ENCODE assay signal across 18 mouse cellular contexts in genomic region chr11:48249315-48249714, GRCm38 (mm10).
DNase-seq lines count a peak whose midpoint lies in the region; ATAC-seq and TF ChIP-seq lines count a peak whose summit lies in the region.
"Had no signal": no experiment of that assay in that cellular context is flagged by ENCODE, and none has a peak within 500 bp of the region (broad histone marks: within the 10 kb centered on the region; RNA-seq: fewer than 3 reads in every experiment).

No protein-coding gene starts in this region.

- no peak overlapping the region for H3K4me3 ChIP-seq in gastrocnemius, adult 2 months
- H3K4me3 ChIP-seq in lung, embryonic 14.5 days (ENCODE audit: low read depth, low read length) = no peak overlapping the region
- H3K4me3 ChIP-seq in lung, adult 2 months (replicated peaks; ENCODE audit: extremely low read depth, low read depth, low read length) = no peak overlapping the region
- no peak overlapping the region for H3K4me3 ChIP-seq in left cerebral cortex, adult 2 months
- H3K4me3 ChIP-seq: forebrain, embryonic 12.5 days; hindbrain, embryonic 12.5 days; layer of hippocampus, adult 2 months; limb, embryonic 10.5 days had no signal

- H3K4me1 ChIP-seq in lung, embryonic 14.5 days (ENCODE audit: insufficient read depth) = no peaks in the 10 kb centered on the region
- no peaks in the 10 kb centered on the region; the same call in none of the 2 replicates for H3K4me1 ChIP-seq in lung, adult 2 months (ENCODE audit: control insufficient read depth, insufficient read depth, low read length)
- H3K4me1 ChIP-seq: forebrain, embryonic 12.5 days; hindbrain, embryonic 12.5 days; limb, embryonic 10.5 days had no signal

- intact Hi-C loops in gastrocnemius, adult 2 months (cut with DNase I) = no loop called here
- intact Hi-C loops in gastrocnemius, postnatal 36 days (cut with DNase I) = no loop called here
- intact Hi-C loops in left cerebral cortex, adult 2 months (cut with DNase I) = no loop called here

- no peak overlapping the region for H3K9ac ChIP-seq in lung, embryonic 14.5 days
- H3K9ac ChIP-seq: forebrain, embryonic 12.5 days; hindbrain, embryonic 12.5 days; liver, embryonic 14.5 days had no signal

- ATAC-seq in lung, embryonic 14.5 days (ENCODE audit: insufficient read depth) = peak; percentile 62
- ATAC-seq: CD4-positive, CD25-positive, alpha-beta regulatory T cell, adult 4 months had no signal

- H3K27me3 ChIP-seq in lung, embryonic 14.5 days (ENCODE audit: insufficient read depth, low read length) = no peaks in the 10 kb centered on the region
- H3K27me3 ChIP-seq: forebrain, embryonic 12.5 days; hindbrain, embryonic 12.5 days had no signal

- TF ChIP-seq POLR2A in lung, adult 2 months (IDR thresholded peaks at IDR 0.05; ENCODE audit: borderline replicate concordance, extremely low read depth, low read depth, low read length) = no peak

- no peaks in the 10 kb centered on the region for H3K9me3 ChIP-seq in lung, embryonic 14.5 days (ENCODE audit: low read depth, low read length)
- H3K9me3 ChIP-seq: forebrain, embryonic 12.5 days; G1E; hindbrain, embryonic 12.5 days; limb, embryonic 10.5 days had no signal

- WGBS in lung, embryonic 14.5 days = 10% methylated on average over 1 of the region's 1 CpGs
- 22% methylated on average over 1 of the region's 1 CpGs for WGBS in lung, adult 2 months

- no peaks in the 10 kb centered on the region for H3K36me3 ChIP-seq in lung, embryonic 14.5 days (ENCODE audit: insufficient read depth)
- H3K36me3 ChIP-seq: forebrain, embryonic 12.5 days; G1E; hindbrain, embryonic 12.5 days; limb, embryonic 10.5 days had no signal

- no peak overlapping the region for H3K27ac ChIP-seq in gastrocnemius, adult 2 months
- no peak overlapping the region for H3K27ac ChIP-seq in lung, embryonic 14.5 days (ENCODE audit: low read depth)
- H3K27ac ChIP-seq in left cerebral cortex, adult 2 months = no peak overlapping the region
- H3K27ac ChIP-seq: forebrain, embryonic 12.5 days; hindbrain, embryonic 12.5 days; layer of hippocampus, adult 2 months; limb, embryonic 10.5 days; liver, embryonic 14.5 days had no signal

- DNase-seq in gastrocnemius, adult 2 months = peak; percentile 16
- no peak for DNase-seq in gastrocnemius, postnatal 36 days
- DNase-seq in lung, embryonic 14.5 days = peak; percentile 73
- DNase-seq in lung, adult 2 months = no peak
- peak; percentile 14 for DNase-seq in lung, postnatal 10 days
- DNase-seq in kidney, postnatal 36 days = no peak
- no peak for DNase-seq in adrenal gland, postnatal 10 days
- no peak for DNase-seq in left cerebral cortex, adult 2 months (ENCODE audit: extremely low spot score in 1 of 2, low spot score in 2 of 2)
- DNase-seq: adrenal gland, adult 2 months; cerebellum, adult 11 months; cerebellum, postnatal 25 days had no signal

- no peak overlapping the region for H3K4me2 ChIP-seq in lung, embryonic 14.5 days
- H3K4me2 ChIP-seq: forebrain, embryonic 12.5 days; hindbrain, embryonic 12.5 days had no signal

- no peak for TF ChIP-seq CTCF in gastrocnemius, adult 2 months (IDR thresholded peaks at IDR 0.05)
- TF ChIP-seq CTCF in lung, embryonic 14.5 days (IDR thresholded peaks at IDR 0.05; ENCODE audit: low read depth) = no peak
- no peak for TF ChIP-seq CTCF in lung, adult 2 months (IDR thresholded peaks at IDR 0.05; ENCODE audit: insufficient read depth, low read length)
- no peak for TF ChIP-seq CTCF in left cerebral cortex, adult 2 months (IDR thresholded peaks at IDR 0.05)

Comparison
In these comparisons a context has a peak if more than half of its experiments do, and no peak if none do; other contexts are left out.
1. DNase-seq: peak in gastrocnemius, adult 2 months (single experiment), lung, embryonic 14.5 days (single experiment) and lung, postnatal 10 days (single experiment); none in gastrocnemius, postnatal 36 days (0 of 2), lung, adult 2 months (single experiment), kidney, postnatal 36 days (0 of 2), adrenal gland, postnatal 10 days (single experiment) and left cerebral cortex, adult 2 months (0 of 2).